Mouse (Mus musculus) fibroblast of lung, adult 2 months (primary cell): ENCODE results near the gene Zmynd11.
"Not testable (repeated sequence)": the region's sequence is repeated elsewhere in the genome, so short reads cannot be mapped to it uniquely, and the experiment has no call there.

Experiments used
- DNase-seq: peaks from one replicate; pipeline ENCODE4 v3.0.0-alpha.2; 2011; ENCODE audit warnings: low read depth

The Zmynd11 gene

GRCm38 (mm10) chr13:9764646-9765536, at the start of gene Zmynd11:
TSS of gene Zmynd11 (minus strand) at chr13:9765330.
- DNase-seq, result no peak

- no peak for DNase-seq
Measured at GRCm38 (mm10) chr13:9795889-9796631, 30.9 kb upstream of the Zmynd11 start.

GRCm38 (mm10) chr13:9786050-9786449, 20.9 kb upstream of the Zmynd11 start:
- DNase-seq, result no peak

GRCm38 (mm10) chr13:9783717-9784116, 18.6 kb upstream of the Zmynd11 start:
- DNase-seq, result no peak

- DNase-seq, result no peak
Measured at GRCm38 (mm10) chr13:9775901-9776300, 10.8 kb upstream of the Zmynd11 start.

GRCm38 (mm10) chr13:9774077-9774476, 8.9 kb upstream of the Zmynd11 start:
- DNase-seq, result no peak

- DNase-seq, result no peak
Measured at GRCm38 (mm10) chr13:9767279-9767678, 2.1 kb upstream of the Zmynd11 start.

- DNase-seq, result no peak
Measured at GRCm38 (mm10) chr13:9766497-9766896, 1.4 kb upstream of the Zmynd11 start.

GRCm38 (mm10) chr13:9765537-9765851, 364 bp upstream of the Zmynd11 start:
- DNase-seq, result no peak

- DNase-seq, result no peak
Measured at GRCm38 (mm10) chr13:9763828-9764645, 1.1 kb downstream of the Zmynd11 start.

- no peak for DNase-seq
Measured at GRCm38 (mm10) chr13:9763100-9763827, 1.9 kb downstream of the Zmynd11 start.

GRCm38 (mm10) chr13:9760057-9760456, 5.1 kb downstream of the Zmynd11 start:
- no peak for DNase-seq

GRCm38 (mm10) chr13:9757842-9758491, 7.2 kb downstream of the Zmynd11 start:
- DNase-seq, result no peak

- DNase-seq, result no peak
Measured at GRCm38 (mm10) chr13:9753706-9754105, 11.4 kb downstream of the Zmynd11 start.

GRCm38 (mm10) chr13:9750320-9750719, 14.8 kb downstream of the Zmynd11 start:
- DNase-seq, result no peak

- peak; percentile 65 for DNase-seq
Measured at GRCm38 (mm10) chr13:9749796-9750195, 15.3 kb downstream of the Zmynd11 start.

- DNase-seq, result no peak
Measured at GRCm38 (mm10) chr13:9738190-9738589, 26.9 kb downstream of the Zmynd11 start.

GRCm38 (mm10) chr13:9737024-9737423, 28.1 kb downstream of the Zmynd11 start:
- DNase-seq, result no peak

- DNase-seq, result not testable (repeated sequence)
Measured at GRCm38 (mm10) chr13:9732262-9732661, 32.9 kb downstream of the Zmynd11 start.

- DNase-seq, result no peak
Measured at GRCm38 (mm10) chr13:9729073-9729472, 36.1 kb downstream of the Zmynd11 start.

- no peak for DNase-seq
Measured at GRCm38 (mm10) chr13:9715224-9715623, 49.9 kb downstream of the Zmynd11 start.
